ENCODE assay signal across 16 mouse cellular contexts in the genomic region with DNA sequence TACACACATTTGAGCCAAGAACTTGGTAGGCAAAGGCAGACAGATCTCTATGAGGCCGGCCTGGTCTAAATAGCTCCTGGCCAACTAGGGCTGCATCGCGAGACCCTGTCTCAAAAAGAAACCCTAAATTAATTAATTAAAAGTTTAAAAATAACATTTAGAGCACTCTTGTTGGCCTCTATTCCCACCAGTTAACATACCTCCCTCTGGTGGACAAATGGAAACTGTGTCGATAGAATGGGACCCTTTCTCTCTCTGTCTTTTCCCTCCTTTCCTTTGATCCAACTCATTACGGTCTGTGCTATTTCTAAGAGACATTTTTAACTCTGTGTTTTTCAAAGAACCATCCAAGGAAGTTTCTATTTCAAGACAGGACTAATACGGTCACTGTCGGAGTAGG. TPM values are rescaled to one million over a fixed set of nuclear protein-coding genes. Genes with fewer than 3 reads are reported as not detected.
A peak's percentile ranks its signal among the peaks of the same experiment; 100 is the strongest.
DNase-seq lines count a peak whose midpoint lies in the region; ATAC-seq and TF ChIP-seq lines count a peak whose summit lies in the region.
"Had no signal": no experiment of that assay in that cellular context is flagged by ENCODE, and none has a peak within 500 bp of the region (broad histone marks: within the 10 kb centered on the region; RNA-seq: fewer than 3 reads in every experiment).

No protein-coding gene starts in this region.

- H3K36me3 ChIP-seq in forebrain, postnatal 0 days (ENCODE audit: insufficient read depth): no peaks in the 10 kb centered on the region
- H3K36me3 ChIP-seq in forebrain, embryonic 10.5 days (replicated peaks): peaks cover 6% of the 10 kb centered on the region
- H3K36me3 ChIP-seq in liver, embryonic 14.5 days (replicated peaks; ENCODE audit: control insufficient read depth, insufficient read depth, low read depth): no peaks in the 10 kb centered on the region
- peaks cover 9% of the 10 kb centered on the region for H3K36me3 ChIP-seq in liver, embryonic 12.5 days
- H3K36me3 ChIP-seq: hindbrain, embryonic 12.5 days; limb, embryonic 15.5 days; midbrain, embryonic 13.5 days had no signal

- ATAC-seq in forebrain, postnatal 0 days: no peak
- ATAC-seq in liver, embryonic 14.5 days (ENCODE audit: insufficient read depth): no peak
- ATAC-seq in liver, embryonic 12.5 days: no peak
- ATAC-seq: activated CD4-positive, CD25-positive, alpha-beta regulatory T cell, adult 4 months; midbrain, embryonic 13.5 days had no signal

- H3K4me2 ChIP-seq in forebrain, postnatal 0 days (ENCODE audit: low read depth): no peak overlapping the region
- H3K4me2 ChIP-seq in liver, embryonic 14.5 days (ENCODE audit: low read depth): no peak overlapping the region
- H3K4me2 ChIP-seq in liver, embryonic 12.5 days: no peak overlapping the region
- H3K4me2 ChIP-seq: limb, embryonic 15.5 days; midbrain, embryonic 13.5 days had no signal

- no peak for TF ChIP-seq EP300 in liver, embryonic 14.5 days (IDR thresholded peaks at IDR 0.05; ENCODE audit: low read depth)

- H3K9me3 ChIP-seq in forebrain, postnatal 0 days (ENCODE audit: low read length): no peaks in the 10 kb centered on the region
- H3K9me3 ChIP-seq in forebrain, embryonic 10.5 days: no peaks in the 10 kb centered on the region
- no peaks in the 10 kb centered on the region for H3K9me3 ChIP-seq in liver, embryonic 14.5 days (ENCODE audit: control insufficient read depth, low read length)
- no peaks in the 10 kb centered on the region for H3K9me3 ChIP-seq in liver, embryonic 12.5 days (replicated peaks)
- H3K9me3 ChIP-seq: heart, embryonic 13.5 days; hindbrain, embryonic 12.5 days; limb, embryonic 15.5 days; midbrain, embryonic 13.5 days had no signal

- no peak overlapping the region for H3K4me3 ChIP-seq in forebrain, postnatal 0 days (ENCODE audit: low read depth, low read length)
- H3K4me3 ChIP-seq in forebrain, embryonic 10.5 days: no peak overlapping the region
- H3K4me3 ChIP-seq in liver, embryonic 14.5 days (ENCODE audit: insufficient read depth in 1 of 2, low read depth in 2 of 2, low read length in 2 of 2): no peak overlapping the region
- H3K4me3 ChIP-seq in liver, embryonic 12.5 days: no peak overlapping the region
- H3K4me3 ChIP-seq: heart, embryonic 13.5 days; hindbrain, embryonic 12.5 days; limb, embryonic 15.5 days; midbrain, embryonic 13.5 days had no signal

- no peak for DNase-seq in forebrain, postnatal 0 days
- DNase-seq in forebrain, embryonic 10.5 days (ENCODE audit: extremely low spot score, low spot score): no peak
- DNase-seq in liver, embryonic 14.5 days (ENCODE audit: low read depth in 3 of 3, low spot score in 3 of 3): no peak
- peak; percentile 37 for DNase-seq in MN1 (ENCODE audit: low spot score)
- peak; percentile 19 for DNase-seq in naive thymus-derived CD4-positive, alpha-beta T cell, adult 2 months (ENCODE audit: low read depth)
- no peak for DNase-seq in testis, postnatal 10 days (ENCODE audit: low spot score)
- DNase-seq in adrenal gland, postnatal 36 days: no peak
- DNase-seq: cerebellum, adult 8-10 months; gastrocnemius, postnatal 36 days; kidney, adult 8-10 months had no signal

- H3K27me3 ChIP-seq in forebrain, postnatal 0 days (ENCODE audit: insufficient read depth, low read length): no peaks in the 10 kb centered on the region
- peaks cover 8% of the 10 kb centered on the region for H3K27me3 ChIP-seq in forebrain, embryonic 10.5 days (ENCODE audit: poor library complexity, severe bottlenecking)
- no peaks in the 10 kb centered on the region for H3K27me3 ChIP-seq in liver, embryonic 14.5 days (ENCODE audit: control insufficient read depth, insufficient read depth, low read length)
- H3K27me3 ChIP-seq in liver, embryonic 12.5 days (replicated peaks): no peaks in the 10 kb centered on the region
- H3K27me3 ChIP-seq: heart, embryonic 13.5 days; limb, embryonic 15.5 days had no signal

- no peak overlapping the region for H3K9ac ChIP-seq in forebrain, postnatal 0 days
- no peak overlapping the region for H3K9ac ChIP-seq in liver, embryonic 14.5 days (replicated peaks)
- no peak overlapping the region for H3K9ac ChIP-seq in liver, embryonic 12.5 days
- H3K9ac ChIP-seq: heart, embryonic 13.5 days; hindbrain, embryonic 12.5 days; limb, embryonic 15.5 days; midbrain, embryonic 13.5 days had no signal

- WGBS in forebrain, postnatal 0 days: 54% methylated on average over 7 of the region's 7 CpGs
- 63% methylated on average over 7 of the region's 7 CpGs for WGBS in forebrain, embryonic 10.5 days
- WGBS in liver, embryonic 14.5 days (ENCODE audit: insufficient replicate concordance): 53% methylated on average over 7 of the region's 7 CpGs
- WGBS in liver, embryonic 12.5 days (ENCODE audit: insufficient replicate concordance): 57% methylated on average over 7 of the region's 7 CpGs

- peak; percentile 58 for TF ChIP-seq CTCF in forebrain, postnatal 0 days (IDR thresholded peaks at IDR 0.05; ENCODE audit: low read depth)
- peak; percentile 42 for TF ChIP-seq CTCF in liver, embryonic 14.5 days (IDR thresholded peaks at IDR 0.05; ENCODE audit: low read depth)

- no peak overlapping the region for H3K27ac ChIP-seq in forebrain, postnatal 0 days (ENCODE audit: low read depth, low read length)
- H3K27ac ChIP-seq in forebrain, embryonic 10.5 days: no peak overlapping the region
- no peak overlapping the region for H3K27ac ChIP-seq in liver, embryonic 14.5 days
- no peak overlapping the region for H3K27ac ChIP-seq in liver, embryonic 12.5 days
- H3K27ac ChIP-seq: heart, embryonic 13.5 days; hindbrain, embryonic 12.5 days; limb, embryonic 15.5 days; midbrain, embryonic 13.5 days had no signal

- no peaks in the 10 kb centered on the region for H3K4me1 ChIP-seq in forebrain, postnatal 0 days (ENCODE audit: insufficient read depth)
- H3K4me1 ChIP-seq in forebrain, embryonic 10.5 days: peaks cover 27% of the 10 kb centered on the region
- peaks cover 7 to 18% of the 10 kb centered on the region in 2 experiments; a peak in 3 of 4 replicates for H3K4me1 ChIP-seq in liver, embryonic 14.5 days (replicated peaks; ENCODE audit: control insufficient read depth in 2 of 2, insufficient read depth in 2 of 2, low read length in 1 of 2)
- peaks cover 29% of the 10 kb centered on the region for H3K4me1 ChIP-seq in liver, embryonic 12.5 days

RNA-seq across cellular contexts. Expression of a gene that starts 1.7 kb away (rescaled TPM):
- 5.7 and 5.8 TPM in 2 replicates for total RNA-seq in forebrain, postnatal 0 days (2014; rRNA removed)
- 8.7 and 9.0 TPM in 2 replicates for polyA plus RNA-seq in forebrain, postnatal 0 days (2015; fragmentation: Nextera tagmentation; extraction: Ambion mirVana)
- 58.0 and 58.9 TPM in 2 replicates for polyA plus RNA-seq in forebrain, embryonic 10.5 days (2016; fragmentation: Nextera tagmentation; extraction: Ambion mirVana)
- polyA plus RNA-seq in liver, embryonic 14.5 days (2012; rRNA removed): 16.3 and 22.2 TPM in 2 replicates
- 37.2 and 37.6 TPM in 2 replicates for polyA plus RNA-seq in liver, embryonic 14.5 days (2014; fragmentation: Nextera tagmentation; extraction: Ambion mirVana)
- polyA plus RNA-seq in liver, embryonic 12.5 days (2016; fragmentation: Nextera tagmentation; extraction: Ambion mirVana): 42.6 and 43.9 TPM in 2 replicates
- 1 to 10 TPM; 2.5 to 3.3 TPM for total RNA-seq in adrenal gland, postnatal 36 days (2021)

RNA-seq across cellular contexts. Expression of a gene that starts 4.9 kb away (rescaled TPM):
- total RNA-seq in forebrain, postnatal 0 days (2014; rRNA removed): 35.1 and 39.9 TPM in 2 replicates
- polyA plus RNA-seq in forebrain, postnatal 0 days (2015; fragmentation: Nextera tagmentation; extraction: Ambion mirVana): 8.3 and 12.4 TPM in 2 replicates
- 5.8 and 6.5 TPM in 2 replicates for polyA plus RNA-seq in forebrain, embryonic 10.5 days (2016; fragmentation: Nextera tagmentation; extraction: Ambion mirVana)
- 1.3 and 1.6 TPM in 2 replicates for polyA plus RNA-seq in liver, embryonic 14.5 days (2012; rRNA removed)
- 1.7 TPM in 2 replicates for polyA plus RNA-seq in liver, embryonic 14.5 days (2014; fragmentation: Nextera tagmentation; extraction: Ambion mirVana)
- 3.7 and 4.8 TPM in 2 replicates for polyA plus RNA-seq in liver, embryonic 12.5 days (2016; fragmentation: Nextera tagmentation; extraction: Ambion mirVana)
- 10 to 100 TPM; 10.5 to 11.4 TPM for total RNA-seq in adrenal gland, postnatal 36 days (2021)

Comparison
In these comparisons a context has a peak if more than half of its experiments do, and no peak if none do; other contexts are left out.
1. DNase-seq: peak in MN1 (single experiment) and naive thymus-derived CD4-positive, alpha-beta T cell, adult 2 months (single experiment); none in forebrain, postnatal 0 days (single experiment), forebrain, embryonic 10.5 days (single experiment), liver, embryonic 14.5 days (0 of 3), testis, postnatal 10 days (single experiment) and adrenal gland, postnatal 36 days (0 of 2).